Mouse (Mus musculus) E14TG2a.4 (cell line): ENCODE data around the gene Gm10024.

Experiments used
- CTCF ChIP-seq: conservative IDR thresholded peaks from 2 replicates; pipeline ENCODE4 v1.5.1; 2014; ENCODE audit warnings: low read length
- NANOG ChIP-seq: IDR thresholded peaks from 2 replicates; pipeline ENCODE4 v1.6.1; 2014; ENCODE audit warnings: borderline replicate concordance, low read length, mixed read lengths

DNA sequence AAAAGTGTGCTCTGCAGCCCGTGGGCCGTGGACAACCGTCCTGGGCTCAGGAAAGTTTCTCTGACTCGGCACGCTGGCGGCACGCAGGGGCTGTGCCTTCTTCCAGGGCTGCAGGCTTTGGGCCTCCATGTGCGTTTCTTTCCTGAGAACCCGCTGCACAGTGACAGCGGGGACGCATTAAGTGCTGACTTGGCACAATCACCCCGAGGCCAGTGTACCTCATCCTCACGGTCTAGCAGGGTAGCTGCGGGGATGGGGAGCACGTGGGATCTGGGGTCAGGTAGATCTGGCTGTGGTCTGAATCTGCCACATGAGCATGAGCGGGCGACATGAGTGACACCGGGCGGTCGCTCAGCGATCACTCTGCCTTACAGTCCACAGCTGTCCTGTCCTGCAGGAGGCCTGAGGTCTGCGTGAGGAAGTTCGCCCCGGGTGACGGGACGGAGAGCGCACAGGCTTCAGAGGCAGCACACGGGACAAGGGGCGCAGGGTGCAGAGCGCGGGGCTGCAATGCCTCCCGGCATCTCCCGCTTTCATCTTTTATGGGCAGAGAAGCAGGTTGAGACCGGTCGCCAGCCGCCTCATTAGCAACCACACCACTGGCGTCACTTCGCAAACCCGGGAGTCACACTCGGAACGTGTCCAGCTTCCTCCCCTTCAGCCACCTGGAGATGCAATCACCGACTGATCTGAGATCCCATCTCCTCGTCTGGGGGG is 47.1 kb upstream of the Gm10024 start:
- TF ChIP-seq CTCF (no peak), NANOG (no peak)
